Mouse (Mus musculus): ENCODE measurements around the gene Mipep.

- no peak for TF ChIP-seq CTCF (IDR thresholded peaks at IDR 0.05; ENCODE audit: low read depth)
- TF ChIP-seq EP300 (IDR thresholded peaks at IDR 0.05; ENCODE audit: low read depth): no peak
Measured at GRCm38 (mm10) chr14:60735848-60736547, 48.4 kb upstream of the Mipep start.
